Mouse (Mus musculus) E14TG2a.4 (cell line): ENCODE data around the gene Tmem120b.

ENCODE experiments used
- CTCF ChIP-seq: conservative IDR thresholded peaks from 2 replicates; pipeline ENCODE4 v1.5.1; 2014; ENCODE audit warnings: low read length
- NANOG ChIP-seq: IDR thresholded peaks from 2 replicates; pipeline ENCODE4 v1.6.1; 2014; ENCODE audit warnings: borderline replicate concordance, low read length, mixed read lengths

GRCm38 (mm10) chr5:123035089-123035488 lies 33.1 kb upstream of the Tmem120b start:
- TF ChIP-seq CTCF (no peak), NANOG (no peak)
